Mouse (Mus musculus) forebrain, embryonic 14.5 days (tissue): ENCODE measurements around the gene Epha3. TPM values are rescaled to one million over a fixed set of nuclear protein-coding genes. Genes with fewer than 3 reads are reported as not detected.

Experiments used
- ATAC-seq: fragments of 200-750 bp; cut with Nextera tagmentation; 2 replicates; pipeline ENCODE4 v1.8.0; 2017; ENCODE audit warnings: mild to moderate bottlenecking, moderate library complexity
- DNase-seq: peaks from one replicate; pipeline ENCODE4 v3.0.0-alpha.2; 2015; ENCODE audit warnings: low spot score
- H3K27ac ChIP-seq: fragments of 300-500 bp; sonication (generic); 2 replicates; pipeline ENCODE4 v1.5.1; 2014; ENCODE audit warnings: low read depth, mild to moderate bottlenecking, control low read depth, low read length, moderate library complexity
- H3K27me3 ChIP-seq: fragments of 300-500 bp; sonication (generic); replicated peaks from 2 replicates; pipeline ENCODE4 v1.6.1; 2014; ENCODE audit warnings: low read length, control low read depth, mixed read lengths; ENCODE audit not compliant: control insufficient read depth, insufficient read depth
- H3K36me3 ChIP-seq: fragments of 300-500 bp; sonication (generic); 2 replicates; pipeline ENCODE4 v1.6.1; 2014; ENCODE audit warnings: low read length, control low read depth; ENCODE audit not compliant: control insufficient read depth, insufficient read depth
- H3K4me1 ChIP-seq: fragments of 300-500 bp; sonication (generic); 2 replicates; pipeline ENCODE4 v1.6.1; 2014; ENCODE audit warnings: antibody characterized with exemption, low read length, control low read depth; ENCODE audit not compliant: control insufficient read depth, insufficient read depth
- H3K4me2 ChIP-seq: fragments of 300-500 bp; sonication (generic); 2 replicates; pipeline ENCODE4 v1.6.1; 2014; ENCODE audit warnings: mild to moderate bottlenecking, control low read depth, low read length
- H3K4me3 ChIP-seq: fragments of 300-500 bp; sonication (generic); 2 replicates; pipeline ENCODE4 v1.5.1; 2014; ENCODE audit warnings: low read depth, low read length, control low read depth
- H3K9ac ChIP-seq: fragments of 300-500 bp; sonication (generic); 2 replicates; pipeline ENCODE4 v1.6.1; 2014; ENCODE audit warnings: mild to moderate bottlenecking, low read length, control low read depth, moderate library complexity
- H3K9me3 ChIP-seq: fragments of 300-500 bp; sonication (generic); replicated peaks from 2 replicates; pipeline ENCODE4 v1.6.1; 2016; ENCODE audit warnings: low read length, control low read depth, mixed read lengths; ENCODE audit not compliant: control insufficient read depth
- WGBS: fragments of 180-500 bp; shearing (Covaris S2); extraction: QIAGEN DNeasy Blood & Tissue Kit; methylation state at CpG from one replicate; pipeline ENCODE4 v1.1.7; 2014; 5-methylcytosine and 5-hydroxymethylcytosine counted together
- polyA plus RNA-seq: library from polyadenylated mRNA; unstranded; fragments of >200 nt; fragmentation: Nextera tagmentation; extraction: Ambion mirVana; gene quantifications from 2 replicates; pipeline ENCODE4 v1.2.1, GENCODE M21; 2014

Gene Epha3
- polyA plus RNA-seq, 1 experiment from 2014 or later, result 68.7 TPM

DNA sequence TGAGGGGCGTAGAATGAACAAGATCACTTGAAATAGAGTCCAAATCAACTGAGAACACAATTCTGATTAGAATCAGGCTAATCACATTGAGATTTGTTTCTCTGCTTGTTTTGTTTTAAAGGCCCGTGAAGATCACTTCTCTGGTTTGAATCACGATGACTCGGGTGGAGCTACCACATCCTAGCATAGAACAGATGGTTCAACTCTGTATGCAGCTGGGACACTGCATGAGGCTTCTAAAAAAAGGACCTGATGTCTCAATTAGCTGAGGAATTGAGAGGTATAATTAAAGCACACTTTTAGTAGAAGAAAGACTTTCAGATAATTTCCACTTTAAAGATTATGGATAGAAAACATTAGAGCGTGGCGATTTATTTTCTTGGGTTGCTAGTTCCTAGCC lies 242.1 kb downstream of the Epha3 start:
- H3K27ac ChIP-seq, result no peak overlapping the region
- DNase-seq (peak; percentile 64), ATAC-seq (peak; percentile 72)
- H3K4me3 ChIP-seq, result no peak overlapping the region
- H3K9me3 ChIP-seq, result no peaks in the 10 kb centered on the region
- H3K4me2 ChIP-seq, result no peak overlapping the region
- no peaks in the 10 kb centered on the region for H3K36me3 ChIP-seq
- no peaks in the 10 kb centered on the region for H3K27me3 ChIP-seq
- H3K4me1 ChIP-seq, result no peaks in the 10 kb centered on the region
- H3K9ac ChIP-seq, result no peak overlapping the region
- 54% methylated on average over 6 of the region's 6 CpGs for WGBS

- WGBS, result 10% methylated on average over 3 of the region's 3 CpGs
- ATAC-seq (no peak), DNase-seq (peak; percentile 50)
- no peak overlapping the region for H3K27ac ChIP-seq
- no peak overlapping the region for H3K9ac ChIP-seq
- no peak overlapping the region for H3K4me3 ChIP-seq
- H3K36me3 ChIP-seq, result no peaks in the 10 kb centered on the region
- H3K9me3 ChIP-seq, result no peaks in the 10 kb centered on the region
- H3K4me2 ChIP-seq, result no peak overlapping the region
- H3K27me3 ChIP-seq, result no peaks in the 10 kb centered on the region
- no peaks in the 10 kb centered on the region for H3K4me1 ChIP-seq
Observed at GRCm38 (mm10) chr16:63615396-63615795, 248.6 kb downstream of the Epha3 start.

- no peaks in the 10 kb centered on the region for H3K9me3 ChIP-seq
- ATAC-seq, result no peak
- WGBS, result 89% methylated on average over 4 of the region's 4 CpGs
- no peak overlapping the region for H3K4me3 ChIP-seq
- no peak for DNase-seq
- no peaks in the 10 kb centered on the region for H3K36me3 ChIP-seq
- H3K27me3 ChIP-seq, result no peaks in the 10 kb centered on the region
- no peak overlapping the region for H3K9ac ChIP-seq
- H3K4me1 ChIP-seq, result no peaks in the 10 kb centered on the region
- H3K4me2 ChIP-seq, result no peak overlapping the region
- no peak overlapping the region for H3K27ac ChIP-seq
Observed at GRCm38 (mm10) chr16:63613006-63613405, 251.0 kb downstream of the Epha3 start.

DNA sequence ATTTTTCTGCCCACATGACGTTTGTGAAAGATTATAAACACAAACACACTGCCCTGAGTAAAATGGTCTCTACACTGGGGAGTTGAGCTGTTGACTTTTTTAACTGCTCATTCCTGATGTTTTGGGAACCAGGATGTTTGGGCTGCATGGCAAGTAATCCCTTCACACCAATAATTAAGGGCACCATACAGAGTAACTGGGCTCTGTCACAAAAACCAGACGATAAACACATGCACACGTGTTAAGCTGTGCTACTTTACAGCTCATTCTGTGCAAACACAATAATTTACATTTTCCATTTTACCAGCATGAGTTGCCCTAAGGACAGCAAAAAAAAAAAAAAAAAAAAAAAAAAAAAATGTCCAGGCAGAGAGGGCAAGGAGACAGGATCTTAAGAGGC lies 263.7 kb downstream of the Epha3 start:
- Histone ChIP-seq H3K4me3 (no peak overlapping the region), H3K4me1 (no peaks in the 10 kb centered on the region), H3K9ac (no peak overlapping the region), H3K27ac (no peak overlapping the region), H3K36me3 (peaks cover 16% of the 10 kb centered on the region; the same call in 1 of the 2 replicates), H3K27me3 (no peaks in the 10 kb centered on the region), H3K9me3 (no peaks in the 10 kb centered on the region), H3K4me2 (no peak overlapping the region)
- 25% methylated on average over 3 of the region's 3 CpGs for WGBS
- peak; percentile 8 for DNase-seq
- no peak for ATAC-seq

DNA sequence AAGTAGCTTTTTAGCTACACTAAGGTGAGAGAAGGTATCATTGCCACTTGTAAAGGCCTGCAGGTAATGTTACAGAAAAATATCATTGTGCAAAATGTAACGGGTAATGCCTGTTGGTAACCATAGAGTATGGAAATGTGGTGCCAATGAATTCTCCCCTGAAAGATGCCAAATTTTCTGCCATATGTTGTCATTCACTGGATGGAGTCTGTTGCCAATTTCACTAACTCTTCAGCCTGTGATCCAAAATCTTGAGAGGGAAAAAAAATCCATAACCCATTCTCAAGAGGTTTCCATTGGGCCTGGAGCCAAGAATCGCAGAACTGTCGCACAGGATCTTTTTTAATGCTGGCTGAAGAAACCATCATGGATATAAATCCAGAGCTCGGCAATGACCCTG lies 269.3 kb downstream of the Epha3 start:
- Histone ChIP-seq H3K9me3 (no peaks in the 10 kb centered on the region), H3K4me2 (no peak overlapping the region), H3K36me3 (peaks cover 23% of the 10 kb centered on the region; the same call in 1 of the 2 replicates), H3K4me3 (no peak overlapping the region), H3K27me3 (no peaks in the 10 kb centered on the region), H3K27ac (peak overlapping the region; percentile 27; the same call in 1 of the 2 replicates), H3K9ac (no peak overlapping the region), H3K4me1 (no peaks in the 10 kb centered on the region)
- 71% methylated on average over 4 of the region's 4 CpGs for WGBS
- ATAC-seq, result peak; percentile 66; the same call in 1 of the 2 replicates
- DNase-seq, result peak; percentile 80

- 80% methylated on average over 4 of the region's 4 CpGs for WGBS
- Histone ChIP-seq H3K4me2 (no peak overlapping the region), H3K27me3 (no peaks in the 10 kb centered on the region), H3K9me3 (no peaks in the 10 kb centered on the region), H3K36me3 (0 out of 2 replicates have a peak, but pooled peaks cover 7% of the 10 kb centered on the region), H3K27ac (no peak overlapping the region), H3K9ac (no peak overlapping the region), H3K4me3 (no peak overlapping the region), H3K4me1 (no peaks in the 10 kb centered on the region)
- ATAC-seq (no peak), DNase-seq (no peak)
Observed at GRCm38 (mm10) chr16:63569746-63570145, 294.2 kb downstream of the Epha3 start.

- Histone ChIP-seq H3K36me3 (0 out of 2 replicates have a peak, but pooled peaks cover 7% of the 10 kb centered on the region), H3K4me1 (no peaks in the 10 kb centered on the region), H3K4me2 (no peak overlapping the region), H3K4me3 (no peak overlapping the region), H3K9me3 (no peaks in the 10 kb centered on the region), H3K27ac (no peak overlapping the region), H3K9ac (no peak overlapping the region), H3K27me3 (no peaks in the 10 kb centered on the region)
- DNase-seq (no peak), ATAC-seq (no peak)
- 89% methylated on average over 17 of the region's 17 CpGs for WGBS
Observed at GRCm38 (mm10) chr16:63566106-63566836, 297.7 kb downstream of the Epha3 start.

DNA sequence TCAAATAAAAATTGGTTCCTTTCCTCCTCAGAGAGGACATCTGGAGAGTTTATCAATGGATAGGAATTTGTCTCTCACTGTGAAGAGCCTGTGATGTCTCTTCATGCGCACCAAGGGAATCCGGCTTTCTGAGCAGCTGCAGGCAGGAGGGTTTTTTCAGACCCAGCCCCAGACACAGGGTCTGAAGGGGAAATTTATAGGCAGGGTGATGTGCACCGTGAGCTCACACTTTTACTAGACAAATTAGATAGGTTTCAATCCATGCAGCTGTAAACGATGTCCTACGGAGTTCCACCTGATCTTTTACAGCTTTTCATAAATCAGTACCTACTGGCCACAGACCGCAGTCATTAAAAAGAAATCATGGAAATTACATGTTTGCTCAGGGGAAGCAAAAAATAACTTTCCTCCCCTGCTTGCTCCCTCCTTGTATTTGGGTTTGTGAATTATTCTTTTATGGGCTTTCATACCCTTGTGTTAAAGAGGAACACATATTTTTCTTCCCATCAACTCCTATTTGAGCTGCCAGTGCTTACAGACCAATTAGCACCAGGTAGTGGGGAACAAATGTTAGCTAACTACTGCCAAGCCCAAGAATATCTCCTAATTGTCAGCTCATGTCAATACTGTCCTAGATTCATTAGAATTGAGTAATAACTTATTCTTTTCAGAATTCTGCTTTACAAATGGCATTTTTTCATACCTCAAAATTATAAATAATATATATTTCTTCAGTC lies 307.4 kb downstream of the Epha3 start:
- 44% methylated on average over 6 of the region's 6 CpGs for WGBS
- H3K4me2 ChIP-seq, result no peak overlapping the region
- H3K4me1 ChIP-seq, result no peaks in the 10 kb centered on the region
- ATAC-seq (peak; percentile 60; the same call in 1 of the 2 replicates), DNase-seq (peak; percentile 21)
- H3K9ac ChIP-seq, result no peak overlapping the region
- no peak overlapping the region for H3K27ac ChIP-seq
- no peaks in the 10 kb centered on the region for H3K9me3 ChIP-seq
- H3K36me3 ChIP-seq, result no peaks in the 10 kb centered on the region
- no peak overlapping the region for H3K4me3 ChIP-seq
- H3K27me3 ChIP-seq, result no peaks in the 10 kb centered on the region

DNA sequence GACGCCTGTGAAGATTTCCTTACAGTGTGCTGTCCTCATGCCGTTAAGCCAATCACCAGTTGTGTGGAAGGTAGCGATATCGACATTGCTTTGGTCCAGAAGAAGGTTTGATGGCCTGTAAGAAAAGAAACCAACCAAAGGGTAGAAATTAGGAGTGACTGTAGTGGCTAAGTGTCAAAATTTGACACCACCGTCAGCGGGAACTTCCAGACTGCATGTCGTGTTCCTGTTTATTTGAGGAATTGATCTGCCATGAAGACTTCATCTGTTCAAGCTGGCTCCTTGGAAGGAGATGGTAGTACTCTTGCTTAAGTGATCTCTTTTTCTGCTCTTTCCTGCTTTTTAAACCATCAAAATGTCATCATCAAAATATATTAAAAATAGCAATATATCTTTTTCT lies 311.4 kb downstream of the Epha3 start:
- Histone ChIP-seq H3K27ac (no peak overlapping the region), H3K9ac (no peak overlapping the region), H3K4me3 (no peak overlapping the region), H3K36me3 (no peaks in the 10 kb centered on the region), H3K27me3 (no peaks in the 10 kb centered on the region), H3K9me3 (no peaks in the 10 kb centered on the region), H3K4me1 (no peaks in the 10 kb centered on the region), H3K4me2 (no peak overlapping the region)
- WGBS, result 92% methylated on average over 7 of the region's 7 CpGs
- DNase-seq, result no peak
- no peak for ATAC-seq
